Mouse (Mus musculus): ENCODE data around the gene Fam184a.
"Not testable (repeated sequence)": the region's sequence is repeated elsewhere in the genome, so short reads cannot be mapped to it uniquely, and the experiment has no call there.

Gene Fam184a

DNA sequence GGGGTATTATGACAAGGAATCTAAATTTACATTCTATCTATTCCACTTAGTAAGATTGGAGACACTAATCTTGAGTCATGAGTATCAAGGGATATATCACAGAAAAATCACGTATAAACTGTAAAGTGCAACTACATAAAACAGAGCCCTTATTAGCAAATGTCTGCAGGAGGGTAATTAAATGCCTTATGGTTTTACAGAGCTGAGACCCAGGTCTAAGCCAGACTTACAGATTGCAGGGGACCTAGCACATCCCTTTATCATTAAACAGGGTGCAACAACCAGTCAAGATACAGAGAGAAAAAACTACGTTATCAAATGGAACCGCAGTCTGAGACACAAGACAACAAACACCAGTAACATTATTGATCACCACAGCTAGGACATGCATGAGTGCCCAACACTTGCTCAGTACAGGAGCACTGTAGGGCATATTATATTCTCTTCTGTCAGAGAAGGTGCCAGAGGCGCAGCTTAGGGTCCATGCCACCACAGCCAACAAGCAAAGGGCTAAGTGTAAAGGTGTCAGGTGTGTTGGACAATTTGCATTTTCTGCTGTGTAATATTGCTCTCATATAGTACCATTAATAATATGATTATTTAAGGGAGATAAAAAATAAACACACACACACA is 61.9 kb downstream of the Fam184a start:
- peak; percentile 3 for DNase-seq (ENCODE audit: low spot score)

DNA sequence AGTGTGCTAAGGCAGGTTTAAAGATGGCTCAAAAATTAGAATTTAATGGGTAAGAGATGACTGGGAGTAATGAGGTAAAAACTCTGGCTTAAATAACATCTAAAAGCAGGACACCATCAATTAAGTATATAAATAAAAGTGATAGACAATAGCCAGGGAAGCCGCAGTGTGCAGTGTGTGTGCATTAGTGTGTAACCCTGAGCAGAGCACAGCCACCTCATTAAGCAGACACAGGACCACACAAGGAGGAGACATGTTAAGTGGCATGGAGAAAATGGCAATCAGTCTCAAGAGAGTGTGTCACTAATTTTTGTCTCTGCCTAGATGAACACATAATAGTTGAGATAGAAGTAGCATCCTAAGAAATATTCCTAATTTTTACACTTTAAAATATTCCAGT is 62.4 kb downstream of the Fam184a start:
- DNase-seq (ENCODE audit: low spot score): peak; percentile 64

DNA sequence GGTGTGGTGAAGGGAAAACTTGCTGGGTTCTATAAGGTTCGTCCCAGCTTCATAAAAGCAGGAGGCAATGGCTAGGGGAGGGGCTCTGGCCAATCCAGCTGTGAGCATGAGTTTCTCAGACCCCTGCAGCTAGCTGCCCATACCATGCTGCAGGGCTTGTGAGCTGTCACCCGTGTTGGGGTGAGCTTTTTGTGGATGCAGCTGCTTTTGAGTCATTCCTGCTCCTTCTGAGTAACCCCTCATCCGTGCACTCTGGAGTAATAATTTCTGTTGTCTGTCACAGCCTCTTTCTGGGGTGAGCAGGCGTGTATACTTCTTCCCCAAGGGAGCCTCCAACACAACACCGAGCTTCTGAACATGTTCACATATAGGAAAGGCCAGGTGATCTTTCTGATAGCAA is 63.0 kb downstream of the Fam184a start:
- DNase-seq (ENCODE audit: low spot score): peak; percentile 21

- DNase-seq (ENCODE audit: low spot score): no peak
These were observed 65.1 kb downstream of the Fam184a start for GRCm38 (mm10) chr10:53685806-53686205.

GRCm38 (mm10) chr10:53683226-53683625 is 67.7 kb downstream of the Fam184a start:
- DNase-seq (ENCODE audit: low spot score): no peak

- no peak for DNase-seq (ENCODE audit: low spot score)
These were observed 71.0 kb downstream of the Fam184a start for GRCm38 (mm10) chr10:53679690-53680557.

DNA sequence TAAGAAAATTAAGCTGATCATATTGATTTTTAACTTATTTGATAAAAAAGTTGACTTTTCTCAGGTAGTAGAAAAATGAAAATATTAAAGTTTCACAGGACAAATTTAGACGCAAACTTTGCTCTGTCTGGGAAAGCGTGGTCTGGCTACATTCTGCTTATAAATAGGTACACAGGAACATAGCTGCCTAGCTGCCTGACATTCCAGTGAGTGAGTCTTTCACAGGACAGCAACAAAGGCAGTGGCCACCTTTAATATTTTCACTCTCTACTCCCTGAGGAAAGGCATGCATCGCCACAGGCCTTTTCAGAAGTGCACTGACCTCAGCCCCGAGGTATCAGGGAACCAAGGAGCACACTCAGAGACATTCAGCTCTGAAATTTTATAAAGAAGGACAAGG is 89.1 kb downstream of the Fam184a start:
- no peak for DNase-seq (ENCODE audit: low spot score)

GRCm38 (mm10) chr10:53654239-53654638 is 96.7 kb downstream of the Fam184a start:
- not testable (repeated sequence) for DNase-seq (ENCODE audit: low spot score)

DNA sequence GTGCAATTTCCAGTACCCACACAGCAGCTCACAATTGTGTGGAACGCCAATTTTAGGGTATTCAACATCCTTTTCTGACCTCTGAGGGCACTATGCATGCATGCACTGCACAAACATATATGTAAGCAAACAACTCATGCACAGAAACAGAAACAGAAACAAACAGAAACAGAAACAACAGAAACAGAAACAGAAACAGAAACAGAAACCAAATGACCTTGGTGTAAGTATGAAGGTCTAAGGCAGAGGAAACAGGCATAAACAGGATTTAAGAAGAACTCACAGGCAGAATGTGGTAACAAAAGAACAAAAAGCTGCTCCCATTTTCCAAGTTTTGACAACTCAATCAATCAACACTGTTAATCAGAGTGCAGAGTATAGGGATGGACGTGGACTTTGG is 100.2 kb downstream of the Fam184a start:
- DNase-seq (ENCODE audit: low spot score): no peak

DNA sequence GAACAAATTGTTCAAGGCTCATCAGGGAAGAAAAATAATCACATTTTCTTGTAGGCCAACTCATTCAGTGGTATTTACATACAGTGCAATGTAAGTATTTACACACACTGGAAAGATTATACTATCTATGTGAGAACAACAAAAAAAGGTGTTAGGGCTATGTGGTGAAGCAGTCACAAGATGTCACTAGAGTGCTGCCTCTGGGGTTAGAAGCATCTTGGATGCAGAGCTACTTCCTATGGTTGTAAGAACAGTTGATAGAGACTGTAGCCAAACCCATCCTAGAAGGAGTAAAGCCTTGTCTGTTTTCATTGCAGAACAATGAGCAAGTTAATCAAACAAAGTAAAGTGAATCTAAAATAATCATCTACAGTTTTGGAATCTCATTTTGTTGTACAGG is 109.4 kb downstream of the Fam184a start:
- DNase-seq (ENCODE audit: low spot score): peak; percentile 80

DNA sequence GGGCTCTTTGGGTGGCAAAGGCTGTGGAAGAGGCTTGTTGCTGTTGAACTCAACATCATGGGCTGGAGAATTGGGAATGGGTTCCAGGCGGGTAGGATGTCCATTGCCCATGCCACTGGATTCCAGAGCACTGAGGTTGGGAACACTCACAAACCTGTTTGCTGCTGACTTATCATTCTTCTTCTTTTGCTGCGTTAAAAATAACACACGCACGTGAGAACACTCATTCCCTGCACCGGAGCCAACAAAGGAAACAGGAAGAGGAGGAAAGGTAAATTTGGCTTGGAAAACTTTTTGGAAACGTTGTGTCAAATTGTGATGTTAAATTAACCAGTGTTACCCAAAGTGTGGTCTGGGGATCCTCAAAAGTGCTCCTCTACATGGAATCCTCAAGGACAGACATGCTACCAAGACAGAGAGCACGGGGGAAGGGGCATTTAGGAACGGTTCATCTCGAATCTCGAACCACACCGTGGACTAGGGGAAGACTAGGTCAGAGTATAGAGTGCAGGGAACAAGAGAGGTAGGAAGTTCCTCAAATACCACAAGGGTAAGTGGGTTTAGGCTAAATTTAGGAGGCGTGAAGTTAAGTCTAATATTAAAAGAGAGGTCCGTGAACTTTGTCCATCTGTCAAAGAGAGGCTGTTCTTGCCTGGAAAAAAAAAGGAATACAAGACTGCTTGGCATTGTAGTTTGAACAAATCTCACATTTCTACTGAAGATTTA is 115.5 kb downstream of the Fam184a start:
- DNase-seq (ENCODE audit: low spot score): no peak

DNA sequence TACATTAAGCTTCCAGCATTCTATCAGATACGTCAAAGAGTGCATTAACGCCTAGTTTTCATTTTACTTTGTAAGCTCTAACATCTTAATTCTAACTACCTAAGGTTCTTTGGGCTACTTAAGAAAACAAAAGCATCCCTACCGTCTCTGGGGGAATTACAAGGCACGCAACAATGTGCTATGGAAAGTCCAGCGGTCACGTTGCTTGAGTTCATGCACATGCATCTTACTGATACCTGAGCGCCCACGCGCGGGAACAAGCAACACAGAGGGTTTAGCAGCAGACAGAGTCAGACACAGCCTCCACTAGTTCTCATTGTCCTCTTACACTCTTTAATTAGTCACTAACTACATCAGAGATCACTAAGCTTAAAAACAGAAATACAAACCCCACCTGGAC is 116.8 kb downstream of the Fam184a start:
- DNase-seq (ENCODE audit: low spot score): no peak

DNA sequence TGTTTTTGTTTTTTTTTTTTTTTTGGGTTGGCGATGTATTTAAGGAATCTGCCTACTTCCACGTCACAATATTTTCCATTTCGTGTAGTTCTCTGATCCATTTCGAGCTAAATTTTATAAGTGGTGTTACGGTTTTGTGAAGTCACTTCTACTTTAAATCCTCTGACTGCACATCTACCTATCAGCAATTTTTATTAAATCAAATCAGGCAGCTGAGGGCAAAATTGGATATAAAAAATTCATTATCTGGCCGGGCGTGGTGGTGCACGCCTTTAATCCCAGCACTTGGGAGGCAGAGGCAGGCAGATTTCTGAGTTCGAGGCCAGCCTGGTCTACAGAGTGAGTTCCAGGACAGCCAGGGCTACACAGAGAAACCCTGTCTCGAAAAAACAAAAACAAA is 120.6 kb downstream of the Fam184a start, which contains the start of gene Mcm9:
Gene Mcm9 (minus strand): TSS at position 101 of the 400 bp plus-strand sequence.
- not testable (repeated sequence) for DNase-seq (ENCODE audit: low spot score)

GRCm38 (mm10) chr10:53629918-53630250 is 121.0 kb downstream of the Fam184a start:
- DNase-seq (ENCODE audit: low spot score): peak; percentile 98

- peak; percentile 93 for DNase-seq (ENCODE audit: low spot score)
These were observed 121.5 kb downstream of the Fam184a start for GRCm38 (mm10) chr10:53629247-53629917.

- DNase-seq (ENCODE audit: low spot score): no peak
These were observed 134.9 kb downstream of the Fam184a start for GRCm38 (mm10) chr10:53615850-53616616.

DNA sequence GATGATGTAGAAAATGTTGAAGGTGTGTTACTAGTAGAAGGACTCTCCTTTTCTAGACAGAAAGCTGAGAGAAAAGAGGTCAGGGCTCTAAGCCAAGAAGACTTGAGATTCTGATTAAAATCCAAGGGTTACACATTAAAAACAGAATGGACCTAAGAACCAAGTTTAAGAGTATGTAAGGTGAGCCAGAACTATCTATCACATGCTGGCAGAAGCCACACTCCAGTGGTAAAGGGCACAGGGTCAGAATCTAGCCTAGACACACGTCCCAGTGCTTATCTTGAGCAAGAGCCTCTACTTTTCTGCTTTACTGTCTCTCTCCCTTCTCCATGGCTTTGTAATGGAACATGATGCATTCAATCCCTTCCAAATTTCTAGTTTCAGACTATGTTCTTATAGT is 137.0 kb downstream of the Fam184a start:
- DNase-seq (ENCODE audit: low spot score): no peak

GRCm38 (mm10) chr10:53612172-53612571 is 138.8 kb downstream of the Fam184a start:
- peak; percentile 47 for DNase-seq (ENCODE audit: low spot score)

DNA sequence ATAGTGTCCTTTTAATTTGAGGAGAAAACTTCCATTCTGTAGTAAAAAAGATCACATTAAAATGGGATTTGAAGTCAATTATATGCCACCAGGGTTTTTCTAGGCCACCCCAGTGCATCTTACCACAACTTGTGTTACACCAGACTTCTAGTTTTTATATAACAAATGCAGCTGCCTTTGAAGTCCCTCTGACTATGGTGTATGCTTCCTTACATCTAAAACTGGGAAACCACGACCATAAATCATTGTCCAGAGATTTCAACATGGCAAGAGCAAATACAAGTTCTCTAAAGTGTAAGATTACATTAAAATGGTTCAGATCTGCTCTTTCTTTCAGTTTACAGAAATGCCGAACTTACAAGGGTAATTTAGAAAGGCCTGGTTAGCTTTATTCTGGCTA is 142.6 kb downstream of the Fam184a start:
- no peak for DNase-seq (ENCODE audit: low spot score)

- no peak for DNase-seq (ENCODE audit: low spot score)
These were observed 145.6 kb downstream of the Fam184a start for GRCm38 (mm10) chr10:53605328-53605727.

- peak; percentile 26 for DNase-seq (ENCODE audit: low spot score)
These were observed 152.1 kb downstream of the Fam184a start for GRCm38 (mm10) chr10:53598821-53599220.
